Mouse (Mus musculus) 3T3-L1 (cell line): Measurements from ENCODE around the gene Zfp709.
A peak's percentile ranks its signal among the peaks of the same experiment; 100 is the strongest.
"Not testable (repeated sequence)": the region's sequence is repeated elsewhere in the genome, so short reads cannot be mapped to it uniquely, and the experiment has no call there.

Source experiments
- DNase-seq: peaks from one replicate; pipeline ENCODE4 v3.0.0-alpha.2; 2015; ENCODE audit warnings: low read depth, low spot score

Gene Zfp709

GRCm38 (mm10) chr8:71925791-71926190 lies 44.0 kb downstream of the Zfp709 start:
- DNase-seq = no peak

DNA sequence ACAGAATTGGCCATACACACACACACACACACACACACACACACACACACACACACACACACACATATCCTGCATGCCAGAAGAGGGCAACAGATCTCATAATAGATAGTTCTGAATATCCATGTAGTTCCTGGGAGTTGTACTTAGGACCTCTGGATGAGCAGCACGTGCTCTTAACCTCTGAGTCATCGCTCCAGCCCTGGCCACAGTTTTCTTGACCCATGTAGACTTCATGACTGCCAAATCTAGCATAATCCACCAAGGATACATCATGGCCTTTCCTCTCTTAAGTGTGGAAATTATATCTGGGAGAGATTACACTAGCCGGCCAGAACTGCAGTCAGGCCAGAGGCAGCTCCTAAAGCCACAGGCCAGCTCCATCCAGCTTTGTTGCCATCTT lies 44.7 kb downstream of the Zfp709 start:
- DNase-seq = peak; percentile 49

GRCm38 (mm10) chr8:71927779-71928178 lies 46.0 kb downstream of the Zfp709 start:
- DNase-seq = peak; percentile 27

GRCm38 (mm10) chr8:71938037-71938436 lies 56.2 kb downstream of the Zfp709 start:
- not testable (repeated sequence) for DNase-seq

- no peak for DNase-seq
Measured at GRCm38 (mm10) chr8:71940293-71941208, 58.7 kb downstream of the Zfp709 start.

- peak; percentile 74 for DNase-seq
Measured at GRCm38 (mm10) chr8:71941776-71942175, 60.0 kb downstream of the Zfp709 start.
